Mouse (Mus musculus) ovary, postnatal 10 days (tissue): ENCODE results near the gene Tcea2.

Experiments used
- DNase-seq: peaks from one replicate; pipeline ENCODE4 v3.0.0; 2022; ENCODE audit warnings: low spot score

Gene Tcea2

GRCm38 (mm10) chr2:181679951-181680715, at the start of gene Tcea2:
Gene Tcea2, plus strand, starts transcription at chr2:181680310.
- peak; percentile 62 for DNase-seq

- no peak for DNase-seq
Measured at GRCm38 (mm10) chr2:181632624-181633023, 47.5 kb upstream of the Tcea2 start.

- DNase-seq: no peak
Measured at GRCm38 (mm10) chr2:181635865-181636264, 44.2 kb upstream of the Tcea2 start.

GRCm38 (mm10) chr2:181644361-181644760, 35.7 kb upstream of the Tcea2 start:
- no peak for DNase-seq

- no peak for DNase-seq
Measured at GRCm38 (mm10) chr2:181645666-181646065, 34.4 kb upstream of the Tcea2 start.

GRCm38 (mm10) chr2:181646626-181647472, 33.3 kb upstream of the Tcea2 start:
- DNase-seq: no peak

- no peak for DNase-seq
Measured at GRCm38 (mm10) chr2:181648926-181649325, 31.2 kb upstream of the Tcea2 start.

GRCm38 (mm10) chr2:181653065-181653464, 27.0 kb upstream of the Tcea2 start:
- DNase-seq: no peak

- no peak for DNase-seq
Measured at GRCm38 (mm10) chr2:181653523-181653922, 26.6 kb upstream of the Tcea2 start.

GRCm38 (mm10) chr2:181656734-181657133, 23.4 kb upstream of the Tcea2 start, which contains the start of gene Gm29797:
Gene Gm29797, plus strand, starts transcription at chr2:181657034.
- DNase-seq: no peak

- no peak for DNase-seq
Measured at GRCm38 (mm10) chr2:181657441-181657840, 22.7 kb upstream of the Tcea2 start.

GRCm38 (mm10) chr2:181658528-181658927, 21.6 kb upstream of the Tcea2 start:
- no peak for DNase-seq

GRCm38 (mm10) chr2:181658930-181659555, 21.1 kb upstream of the Tcea2 start:
- no peak for DNase-seq

- peak; percentile 44 for DNase-seq
Measured at GRCm38 (mm10) chr2:181659609-181660055, 20.5 kb upstream of the Tcea2 start.

- no peak for DNase-seq
Measured at GRCm38 (mm10) chr2:181662620-181663297, 17.4 kb upstream of the Tcea2 start.

GRCm38 (mm10) chr2:181663298-181663630, 16.8 kb upstream of the Tcea2 start:
- no peak for DNase-seq

- DNase-seq: no peak
Measured at GRCm38 (mm10) chr2:181670285-181670912, 9.7 kb upstream of the Tcea2 start.

GRCm38 (mm10) chr2:181670913-181671311, 9.2 kb upstream of the Tcea2 start:
- DNase-seq: no peak

GRCm38 (mm10) chr2:181671326-181671725, 8.8 kb upstream of the Tcea2 start, which contains the start of gene Sox18:
Gene Sox18, minus strand, starts transcription at chr2:181671640.
- DNase-seq: no peak

GRCm38 (mm10) chr2:181671984-181672383, 8.1 kb upstream of the Tcea2 start:
- no peak for DNase-seq

GRCm38 (mm10) chr2:181673501-181673900, 6.6 kb upstream of the Tcea2 start:
- DNase-seq: no peak
